Mouse (Mus musculus): ENCODE data around the gene Lcn9. TPM values are rescaled to one million over a fixed set of nuclear protein-coding genes. Genes with fewer than 3 reads are reported as not detected.

Gene Lcn9
- polyA plus RNA-seq (2016; fragmentation: Nextera tagmentation; extraction: Ambion mirVana), result not detected in 2 replicates

GRCm38 (mm10) chr2:25822806-25823205, at the start of gene Lcn9:
TSS of gene Lcn9 (plus strand) at chr2:25823153.
- no peaks in the 10 kb centered on the region for H3K4me1 ChIP-seq
- 72% methylated on average over 1 of the region's 1 CpGs for WGBS

GRCm38 (mm10) chr2:25773507-25773906, 49.4 kb upstream of the Lcn9 start:
- H3K4me3 ChIP-seq, result no peak overlapping the region
- peaks cover 14% of the 10 kb centered on the region; the same call in 1 of the 2 replicates for H3K27me3 ChIP-seq (ENCODE audit: insufficient read depth, poor library complexity, severe bottlenecking)
- H3K27ac ChIP-seq, result no peak overlapping the region
- WGBS, result 73% methylated on average over 2 of the region's 2 CpGs
- DNase-seq (ENCODE audit: low spot score), result no peak
- no peaks in the 10 kb centered on the region for H3K36me3 ChIP-seq
- no peaks in the 10 kb centered on the region for H3K4me1 ChIP-seq
- H3K9me3 ChIP-seq, result no peaks in the 10 kb centered on the region

More at GRCm38 (mm10) chr2:25822806-25823205, at the start of gene Lcn9:
- no peak within 1 kb of the TSS for H3K4me3 ChIP-seq
- no peaks in the 10 kb centered on the region for H3K27me3 ChIP-seq (ENCODE audit: insufficient read depth, poor library complexity, severe bottlenecking)
- H3K9me3 ChIP-seq, result no peaks in the 10 kb centered on the region
- H3K27ac ChIP-seq, result no peak within 1 kb of the TSS
- DNase-seq (ENCODE audit: low spot score), result no peak
- no peaks in the 10 kb centered on the region for H3K36me3 ChIP-seq

GRCm38 (mm10) chr2:25774640-25775039, 48.3 kb upstream of the Lcn9 start:
- 77% methylated on average over 2 of the region's 2 CpGs for WGBS
- Histone ChIP-seq H3K27me3 (ENCODE audit: insufficient read depth, poor library complexity, severe bottlenecking) (peaks cover 3% of the 10 kb centered on the region; the same call in 1 of the 2 replicates), H3K27ac (no peak overlapping the region), H3K9me3 (no peaks in the 10 kb centered on the region), H3K4me1 (no peaks in the 10 kb centered on the region), H3K4me3 (no peak overlapping the region), H3K36me3 (no peaks in the 10 kb centered on the region)
- no peak for DNase-seq (ENCODE audit: low spot score)

- Histone ChIP-seq H3K9me3 (no peaks in the 10 kb centered on the region), H3K36me3 (no peaks in the 10 kb centered on the region), H3K4me1 (no peaks in the 10 kb centered on the region), H3K27me3 (ENCODE audit: insufficient read depth, poor library complexity, severe bottlenecking) (no peaks in the 10 kb centered on the region), H3K27ac (no peak overlapping the region), H3K4me3 (no peak overlapping the region)
- 65% methylated on average over 3 of the region's 3 CpGs for WGBS
- no peak for DNase-seq (ENCODE audit: low spot score)
Measured at GRCm38 (mm10) chr2:25775991-25776390, 47.0 kb upstream of the Lcn9 start.

GRCm38 (mm10) chr2:25776717-25777116, 46.2 kb upstream of the Lcn9 start, which contains the start of gene Lcn11:
TSS of gene Lcn11 (plus strand) at chr2:25777017.
- Histone ChIP-seq H3K27ac (no peak within 1 kb of the TSS), H3K27me3 (ENCODE audit: insufficient read depth, poor library complexity, severe bottlenecking) (no peaks in the 10 kb centered on the region), H3K4me1 (no peaks in the 10 kb centered on the region), H3K4me3 (no peak within 1 kb of the TSS), H3K9me3 (no peaks in the 10 kb centered on the region), H3K36me3 (no peaks in the 10 kb centered on the region)
- DNase-seq (ENCODE audit: low spot score), result no peak
- WGBS, result 86% methylated on average over 1 of the region's 1 CpGs

- Histone ChIP-seq H3K4me1 (no peaks in the 10 kb centered on the region), H3K4me3 (no peak overlapping the region), H3K27ac (no peak overlapping the region), H3K9me3 (no peaks in the 10 kb centered on the region), H3K36me3 (no peaks in the 10 kb centered on the region), H3K27me3 (ENCODE audit: insufficient read depth, poor library complexity, severe bottlenecking) (no peaks in the 10 kb centered on the region)
- 77% methylated on average over 9 of the region's 9 CpGs for WGBS
- DNase-seq (ENCODE audit: low spot score), result no peak
Measured at GRCm38 (mm10) chr2:25779076-25779475, 43.9 kb upstream of the Lcn9 start.

GRCm38 (mm10) chr2:25780921-25781320, 42.0 kb upstream of the Lcn9 start:
- DNase-seq (ENCODE audit: low spot score), result no peak
- H3K36me3 ChIP-seq, result no peaks in the 10 kb centered on the region
- H3K4me3 ChIP-seq, result no peak overlapping the region
- no peaks in the 10 kb centered on the region for H3K9me3 ChIP-seq
- WGBS, result 59% methylated on average over 4 of the region's 4 CpGs
- no peaks in the 10 kb centered on the region for H3K27me3 ChIP-seq (ENCODE audit: insufficient read depth, poor library complexity, severe bottlenecking)
- H3K27ac ChIP-seq, result no peak overlapping the region
- peaks cover 4% of the 10 kb centered on the region; the same call in 1 of the 2 replicates for H3K4me1 ChIP-seq

GRCm38 (mm10) chr2:25781957-25782356, 41.0 kb upstream of the Lcn9 start, which contains the start of gene Gm13539:
TSS of gene Gm13539 (plus strand) at chr2:25782257.
- no peaks in the 10 kb centered on the region for H3K9me3 ChIP-seq
- peaks cover 13% of the 10 kb centered on the region; the same call in 1 of the 2 replicates for H3K4me1 ChIP-seq
- 85% methylated on average over 3 of the region's 3 CpGs for WGBS
- no peaks in the 10 kb centered on the region for H3K36me3 ChIP-seq
- H3K4me3 ChIP-seq, result no peak within 1 kb of the TSS
- DNase-seq (ENCODE audit: low spot score), result no peak
- no peaks in the 10 kb centered on the region; the same call in 1 of the 2 replicates for H3K27me3 ChIP-seq (ENCODE audit: insufficient read depth, poor library complexity, severe bottlenecking)
- H3K27ac ChIP-seq, result no peak within 1 kb of the TSS

GRCm38 (mm10) chr2:25785573-25786322, 37.2 kb upstream of the Lcn9 start:
- no peak for DNase-seq (ENCODE audit: low spot score)
- Histone ChIP-seq H3K4me1 (peaks cover 13% of the 10 kb centered on the region; the same call in 1 of the 2 replicates), H3K27me3 (ENCODE audit: insufficient read depth, poor library complexity, severe bottlenecking) (no peaks in the 10 kb centered on the region; the same call in 1 of the 2 replicates), H3K27ac (no peak overlapping the region), H3K9me3 (no peaks in the 10 kb centered on the region), H3K36me3 (no peaks in the 10 kb centered on the region), H3K4me3 (no peak overlapping the region)
- 70% methylated on average over 5 of the region's 5 CpGs for WGBS

- Histone ChIP-seq H3K27me3 (ENCODE audit: insufficient read depth, poor library complexity, severe bottlenecking) (no peaks in the 10 kb centered on the region; the same call in 1 of the 2 replicates), H3K4me1 (peaks cover 13% of the 10 kb centered on the region; the same call in 1 of the 2 replicates), H3K27ac (no peak overlapping the region), H3K4me3 (no peak overlapping the region), H3K36me3 (no peaks in the 10 kb centered on the region), H3K9me3 (no peaks in the 10 kb centered on the region)
- DNase-seq (ENCODE audit: low spot score), result no peak
- WGBS, result 78% methylated on average over 3 of the region's 3 CpGs
Measured at GRCm38 (mm10) chr2:25789092-25789491, 33.9 kb upstream of the Lcn9 start.

- 13% methylated on average over 2 of the region's 2 CpGs for WGBS
- no peak for DNase-seq (ENCODE audit: low spot score)
Measured at GRCm38 (mm10) chr2:25797635-25798034, 25.3 kb upstream of the Lcn9 start.

GRCm38 (mm10) chr2:25798065-25798464, 24.9 kb upstream of the Lcn9 start:
- no peak for DNase-seq (ENCODE audit: low spot score)
- WGBS, result 53% methylated on average over 5 of the region's 5 CpGs
- Histone ChIP-seq H3K36me3 (no peaks in the 10 kb centered on the region), H3K27ac (no peak overlapping the region), H3K27me3 (ENCODE audit: insufficient read depth, poor library complexity, severe bottlenecking) (no peaks in the 10 kb centered on the region), H3K4me3 (no peak overlapping the region), H3K9me3 (no peaks in the 10 kb centered on the region), H3K4me1 (no peaks in the 10 kb centered on the region)

More at GRCm38 (mm10) chr2:25797635-25798034, 25.3 kb upstream of the Lcn9 start:
- no peaks in the 10 kb centered on the region for H3K36me3 ChIP-seq
- no peak overlapping the region for H3K27ac ChIP-seq
- no peaks in the 10 kb centered on the region for H3K4me1 ChIP-seq
- H3K4me3 ChIP-seq, result no peak overlapping the region
- no peaks in the 10 kb centered on the region for H3K9me3 ChIP-seq
- no peaks in the 10 kb centered on the region for H3K27me3 ChIP-seq (ENCODE audit: insufficient read depth, poor library complexity, severe bottlenecking)

- no peaks in the 10 kb centered on the region for H3K4me1 ChIP-seq
- no peak for DNase-seq (ENCODE audit: low spot score)
- no peaks in the 10 kb centered on the region for H3K36me3 ChIP-seq
- no peaks in the 10 kb centered on the region for H3K9me3 ChIP-seq
- peaks cover 6% of the 10 kb centered on the region; the same call in 1 of the 2 replicates for H3K27me3 ChIP-seq (ENCODE audit: insufficient read depth, poor library complexity, severe bottlenecking)
- no peak overlapping the region for H3K4me3 ChIP-seq
- 63% methylated on average over 2 of the region's 2 CpGs for WGBS
- no peak overlapping the region for H3K27ac ChIP-seq
Measured at GRCm38 (mm10) chr2:25811711-25812110, 11.2 kb upstream of the Lcn9 start.

Measured in heart, embryonic 10.5 days (tissue).